Mouse (Mus musculus) lung, postnatal 0 days (tissue): ENCODE results near the gene Optn.

Experiments
- CTCF ChIP-seq: IDR thresholded peaks from 2 replicates; pipeline ENCODE4 v1.5.1; 2016; ENCODE audit warnings: antibody characterized with exemption, mild to moderate bottlenecking
- EP300 ChIP-seq: IDR thresholded peaks from 2 replicates; pipeline ENCODE4 v1.6.1; 2016; ENCODE audit warnings: antibody characterized with exemption, mild to moderate bottlenecking, control low read depth

DNA sequence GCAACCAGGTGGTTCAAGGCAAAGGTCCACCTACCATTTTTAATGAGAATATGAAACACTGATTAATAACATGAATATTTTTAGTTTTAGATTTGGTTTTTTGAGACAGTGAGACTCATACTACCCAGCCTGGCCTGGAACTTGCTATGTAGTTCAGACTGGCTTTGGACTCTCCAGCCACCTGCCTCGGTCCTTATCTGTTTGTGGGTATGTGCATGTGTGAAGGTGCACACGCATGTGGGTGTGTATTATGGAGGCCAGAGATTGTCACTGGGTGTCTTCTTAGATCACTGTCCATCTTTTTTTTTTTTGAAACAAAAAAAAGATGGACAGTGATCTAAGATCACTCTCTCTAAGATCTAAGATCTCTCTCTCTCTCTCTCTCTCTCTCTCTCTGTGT, 13.3 kb downstream of the Optn start:
- TF ChIP-seq CTCF (no peak), EP300 (no peak)
